Mouse (Mus musculus) liver, adult 2 months (tissue): ENCODE measurements around the gene Caskin1. TPM values are rescaled to one million over a fixed set of nuclear protein-coding genes. Genes with fewer than 3 reads are reported as not detected.

Experiments used
- DNase-seq: peaks from one replicate; pipeline ENCODE4 v3.0.0-alpha.2; 2011; ENCODE audit warnings: low read depth, low spot score; ENCODE audit errors: extremely low read depth
- H3K27ac ChIP-seq: fragments of 200-500 bp; replicated peaks from 2 replicates; pipeline ENCODE4 v1.5.1; 2012; ENCODE audit warnings: low read depth, mild to moderate bottlenecking, control low read depth, inconsistent platforms, low read length; ENCODE audit not compliant: insufficient read depth
- H3K27me3 ChIP-seq: fragments of 200-500 bp; 2 replicates; pipeline ENCODE4 v1.6.1; 2012; ENCODE audit warnings: mild to moderate bottlenecking, moderate library complexity, low read length, inconsistent platforms; ENCODE audit not compliant: control insufficient read depth, insufficient read depth
- H3K36me3 ChIP-seq: fragments of 200-500 bp; 2 replicates; pipeline ENCODE4 v1.6.1; 2012; ENCODE audit warnings: low read length, inconsistent platforms; ENCODE audit not compliant: control insufficient read depth, insufficient read depth
- H3K4me1 ChIP-seq: fragments of 200-500 bp; 2 replicates; pipeline ENCODE4 v1.6.1; 2011; ENCODE audit warnings: low read length; ENCODE audit not compliant: control insufficient read depth, insufficient read depth
- H3K4me3 ChIP-seq: fragments of 200-500 bp; 2 replicates; pipeline ENCODE4 v1.5.1; 2011; ENCODE audit warnings: low read depth, mild to moderate bottlenecking, control low read depth, low read length, moderate library complexity; ENCODE audit not compliant: insufficient read depth
- H3K79me2 ChIP-seq: fragments of 200-500 bp; 2 replicates; pipeline ENCODE4 v1.6.1; 2012; ENCODE audit warnings: inconsistent platforms, mild to moderate bottlenecking, low read length, moderate library complexity; ENCODE audit not compliant: control insufficient read depth, insufficient read depth
- H3K9ac ChIP-seq: fragments of 200-500 bp; 2 replicates; pipeline ENCODE4 v1.6.1; 2012; ENCODE audit warnings: low read depth, mild to moderate bottlenecking, control low read depth, inconsistent platforms, low read length
- CTCF ChIP-seq: fragments of 200-500 bp; IDR thresholded peaks from 2 replicates; pipeline ENCODE4 v1.5.1; 2011; ENCODE audit warnings: low read depth, low read length, control low read depth
- POLR2A ChIP-seq: fragments of 200-500 bp; IDR thresholded peaks from 2 replicates; pipeline ENCODE4 v1.6.1; 2011; ENCODE audit warnings: low read length, control low read depth; ENCODE audit not compliant: insufficient read depth; ENCODE audit errors: extremely low read depth
- WGBS: fragments of 180-500 bp; shearing (Covaris S2); methylation state at CpG from one replicate; pipeline ENCODE4 v1.1.7; 2018; 5-methylcytosine and 5-hydroxymethylcytosine counted together
- polyA plus RNA-seq: library from polyadenylated mRNA; depleted of rRNA; stranded (reverse); fragments of >200 nt; gene quantifications from 2 replicates; pipeline ENCODE4 v1.2.3, GENCODE M21; 2012; rRNA removed
- total RNA-seq: library from RNA; depleted of rRNA; stranded (reverse); fragments of >200 nt; gene quantifications from 2 replicates; pipeline ENCODE4 v1.2.3, GENCODE M21; 2014; rRNA removed

The Caskin1 gene
- total and polyA plus RNA-seq, 2 experiments: 0.18 TPM

GRCm38 (mm10) chr17:24550416-24551049 lies 62.1 kb downstream of the Caskin1 start:
- H3K4me3 ChIP-seq: peak overlapping the region; percentile 74
- peaks cover 8% of the 10 kb centered on the region for H3K4me1 ChIP-seq
- peaks cover 29% of the 10 kb centered on the region for H3K79me2 ChIP-seq
- peak overlapping the region; percentile 63 for H3K27ac ChIP-seq
- no peaks in the 10 kb centered on the region for H3K27me3 ChIP-seq
- TF ChIP-seq POLR2A (no peak), CTCF (no peak)
- peak overlapping the region; percentile 94 for H3K9ac ChIP-seq
- H3K36me3 ChIP-seq: no peaks in the 10 kb centered on the region
- WGBS: 4% methylated on average over 44 of the region's 44 CpGs
- no peak for DNase-seq

- H3K27ac ChIP-seq: no peak overlapping the region
- WGBS: 72% methylated on average over 3 of the region's 3 CpGs
Measured at GRCm38 (mm10) chr17:24551050-24551444, 62.6 kb downstream of the Caskin1 start.

GRCm38 (mm10) chr17:24557091-24557490 lies 68.7 kb downstream of the Caskin1 start:
- DNase-seq: no peak
- no peaks in the 10 kb centered on the region for H3K36me3 ChIP-seq
- TF ChIP-seq POLR2A (no peak), CTCF (no peak)
- no peaks in the 10 kb centered on the region for H3K27me3 ChIP-seq
- 91% methylated on average over 7 of the region's 7 CpGs for WGBS
- peaks cover 35% of the 10 kb centered on the region for H3K79me2 ChIP-seq
- H3K4me1 ChIP-seq: 0 out of 2 replicates have a peak, but pooled peaks cover 2% of the 10 kb centered on the region
- no peak overlapping the region for H3K27ac ChIP-seq
- no peak overlapping the region for H3K9ac ChIP-seq
- no peak overlapping the region for H3K4me3 ChIP-seq

More at GRCm38 (mm10) chr17:24551050-24551444, 62.6 kb downstream of the Caskin1 start:
- DNase-seq: no peak
- Histone ChIP-seq H3K36me3 (no peaks in the 10 kb centered on the region), H3K4me1 (peaks cover 8% of the 10 kb centered on the region), H3K79me2 (peaks cover 32% of the 10 kb centered on the region), H3K4me3 (no peak overlapping the region), H3K27me3 (no peaks in the 10 kb centered on the region), H3K9ac (peak overlapping the region; percentile 94)
- TF ChIP-seq POLR2A: no peak
- no peak for TF ChIP-seq CTCF

Other genes starting within 250 kb of the Caskin1 start
- 3.0 and 3.5 TPM in 2 replicates for gene Ccnf, start 237.1 kb upstream of the Caskin1 start, total RNA-seq
- gene Ccnf, start 237.1 kb upstream of the Caskin1 start, polyA plus RNA-seq: 5.5 and 6.5 TPM in 2 replicates
- not detected in 2 replicates for gene Abca17, start 137.5 kb upstream of the Caskin1 start, total RNA-seq
- gene Abca17, start 137.5 kb upstream of the Caskin1 start, polyA plus RNA-seq: 0.02 TPM in 1 of 2 replicates, not detected in the other
- gene Abca3, start 136.7 kb upstream of the Caskin1 start, total RNA-seq: 36.0 and 46.1 TPM in 2 replicates
- 70.0 and 76.6 TPM in 2 replicates for gene Abca3, start 136.7 kb upstream of the Caskin1 start, polyA plus RNA-seq
- gene Rnps1, start 74.0 kb upstream of the Caskin1 start, total RNA-seq: 17.3 and 20.7 TPM in 2 replicates
- 32.7 and 37.6 TPM in 2 replicates for gene Rnps1, start 74.0 kb upstream of the Caskin1 start, polyA plus RNA-seq
- 176 and 218 TPM in 2 replicates for gene Eci1, start 62.0 kb upstream of the Caskin1 start, total RNA-seq
- 249 and 286 TPM in 2 replicates for gene Eci1, start 62.0 kb upstream of the Caskin1 start, polyA plus RNA-seq
- gene Dnase1l2, start 45.5 kb upstream of the Caskin1 start, total RNA-seq: 0.74 and 1.2 TPM in 2 replicates
- 1.7 and 2.4 TPM in 2 replicates for gene Dnase1l2, start 45.5 kb upstream of the Caskin1 start, polyA plus RNA-seq
- gene E4f1, start 18.3 kb upstream of the Caskin1 start, total RNA-seq: 5.6 and 6.7 TPM in 2 replicates
- gene E4f1, start 18.3 kb upstream of the Caskin1 start, polyA plus RNA-seq: 21.6 and 33.3 TPM in 2 replicates
- gene Pgp, start 18.2 kb upstream of the Caskin1 start, total RNA-seq: 9.2 and 11.9 TPM in 2 replicates
- gene Pgp, start 18.2 kb upstream of the Caskin1 start, polyA plus RNA-seq: 25.8 and 26.6 TPM in 2 replicates
- not detected in 2 replicates for gene Bricd5, start 14.7 kb upstream of the Caskin1 start, total RNA-seq
- gene Bricd5, start 14.7 kb upstream of the Caskin1 start, polyA plus RNA-seq: 0.24 and 0.67 TPM in 2 replicates
- 3.5 and 3.9 TPM in 2 replicates for gene Mlst8, start 9.5 kb upstream of the Caskin1 start, total RNA-seq
- gene Mlst8, start 9.5 kb upstream of the Caskin1 start, polyA plus RNA-seq: 12.9 and 16.7 TPM in 2 replicates
- gene Traf7, start 39.3 kb downstream of the Caskin1 start, total RNA-seq: 13.4 and 14.4 TPM in 2 replicates
- 25.3 and 47.5 TPM in 2 replicates for gene Traf7, start 39.3 kb downstream of the Caskin1 start, polyA plus RNA-seq
- 0.13 and 0.37 TPM in 2 replicates for gene Rab26, start 45.6 kb downstream of the Caskin1 start, total RNA-seq
- 0.15 and 0.40 TPM in 2 replicates for gene Rab26, start 45.6 kb downstream of the Caskin1 start, polyA plus RNA-seq
- gene Pkd1, start 61.2 kb downstream of the Caskin1 start, total RNA-seq: 9.9 and 11.4 TPM in 2 replicates
- gene Pkd1, start 61.2 kb downstream of the Caskin1 start, polyA plus RNA-seq: 14.7 and 17.4 TPM in 2 replicates
- 19.5 and 27.9 TPM in 2 replicates for gene Tsc2, start 144.0 kb downstream of the Caskin1 start, total RNA-seq
- 63.4 and 79.3 TPM in 2 replicates for gene Tsc2, start 144.0 kb downstream of the Caskin1 start, polyA plus RNA-seq
- 8.1 and 9.7 TPM in 2 replicates for gene Nthl1, start 144.1 kb downstream of the Caskin1 start, total RNA-seq
- gene Nthl1, start 144.1 kb downstream of the Caskin1 start, polyA plus RNA-seq: 11.3 and 11.5 TPM in 2 replicates
- gene Slc9a3r2, start 161.7 kb downstream of the Caskin1 start, total RNA-seq: 8.8 and 13.6 TPM in 2 replicates
- gene Slc9a3r2, start 161.7 kb downstream of the Caskin1 start, polyA plus RNA-seq: 24.9 and 31.5 TPM in 2 replicates
- gene Npw, start 169.9 kb downstream of the Caskin1 start, total RNA-seq: not detected in 2 replicates
- not detected in 2 replicates for gene Npw, start 169.9 kb downstream of the Caskin1 start, polyA plus RNA-seq
- 11.1 and 16.0 TPM in 2 replicates for gene Zfp598, start 181.1 kb downstream of the Caskin1 start, total RNA-seq
- gene Zfp598, start 181.1 kb downstream of the Caskin1 start, polyA plus RNA-seq: 67.8 and 106 TPM in 2 replicates
- 0.09 and 0.13 TPM in 2 replicates for gene Syngr3, start 201.4 kb downstream of the Caskin1 start, total RNA-seq
- 0.10 TPM in 2 replicates for gene Syngr3, start 201.4 kb downstream of the Caskin1 start, polyA plus RNA-seq
- 32.6 and 38.2 TPM in 2 replicates for gene Gfer, start 207.6 kb downstream of the Caskin1 start, total RNA-seq
- gene Gfer, start 207.6 kb downstream of the Caskin1 start, polyA plus RNA-seq: 49.8 and 51.9 TPM in 2 replicates
- gene Noxo1, start 207.6 kb downstream of the Caskin1 start, total RNA-seq: 0.37 and 0.40 TPM in 2 replicates
- 2.7 TPM in 2 replicates for gene Noxo1, start 207.6 kb downstream of the Caskin1 start, polyA plus RNA-seq
- 14.2 and 17.8 TPM in 2 replicates for gene Tbl3, start 219.1 kb downstream of the Caskin1 start, total RNA-seq
- 29.4 and 37.9 TPM in 2 replicates for gene Tbl3, start 219.1 kb downstream of the Caskin1 start, polyA plus RNA-seq
- not detected in 2 replicates for gene Rnf151, start 229.5 kb downstream of the Caskin1 start, total RNA-seq
- 0.19 TPM in 1 of 2 replicates, not detected in the other for gene Rnf151, start 229.5 kb downstream of the Caskin1 start, polyA plus RNA-seq
- gene Rps2, start 229.5 kb downstream of the Caskin1 start, total RNA-seq: 802 and 1,081 TPM in 2 replicates
- 2,199 and 2,424 TPM in 2 replicates for gene Rps2, start 229.5 kb downstream of the Caskin1 start, polyA plus RNA-seq
- gene Ndufb10, start 235.9 kb downstream of the Caskin1 start, total RNA-seq: 290 TPM in 2 replicates
- 265 and 300 TPM in 2 replicates for gene Ndufb10, start 235.9 kb downstream of the Caskin1 start, polyA plus RNA-seq
- gene Rpl3l, start 239.2 kb downstream of the Caskin1 start, total RNA-seq: 0.46 TPM in 1 of 2 replicates, not detected in the other
- gene Rpl3l, start 239.2 kb downstream of the Caskin1 start, polyA plus RNA-seq: not detected in 2 replicates
- 184 and 192 TPM in 2 replicates for gene Msrb1, start 248.0 kb downstream of the Caskin1 start, total RNA-seq
- gene Msrb1, start 248.0 kb downstream of the Caskin1 start, polyA plus RNA-seq: 447 and 506 TPM in 2 replicates